Mouse (Mus musculus): ENCODE measurements around the gene Ggact.

Gene Ggact

DNA sequence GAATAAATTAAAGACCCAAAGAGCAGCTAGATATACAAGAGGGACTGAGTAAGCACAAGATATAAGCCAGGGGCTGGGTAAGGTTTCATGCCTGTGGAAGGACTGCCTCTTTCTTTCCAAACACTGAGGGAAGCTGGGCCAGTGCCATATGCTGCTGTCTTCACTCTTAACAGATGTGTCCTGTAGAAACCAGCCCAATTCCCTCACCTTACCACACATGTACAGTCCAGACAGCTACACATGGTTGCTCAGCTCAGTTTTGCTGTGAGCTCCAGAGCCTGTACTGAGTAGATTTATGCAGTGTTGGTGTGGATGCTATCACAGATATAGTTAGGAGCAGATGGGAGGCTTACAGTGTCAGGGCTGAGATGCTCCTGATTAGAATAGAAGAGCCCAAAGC, 12.9 kb downstream of the Ggact start:
- DNase-seq (ENCODE audit: low spot score in 2 of 2), result no peak

DNA sequence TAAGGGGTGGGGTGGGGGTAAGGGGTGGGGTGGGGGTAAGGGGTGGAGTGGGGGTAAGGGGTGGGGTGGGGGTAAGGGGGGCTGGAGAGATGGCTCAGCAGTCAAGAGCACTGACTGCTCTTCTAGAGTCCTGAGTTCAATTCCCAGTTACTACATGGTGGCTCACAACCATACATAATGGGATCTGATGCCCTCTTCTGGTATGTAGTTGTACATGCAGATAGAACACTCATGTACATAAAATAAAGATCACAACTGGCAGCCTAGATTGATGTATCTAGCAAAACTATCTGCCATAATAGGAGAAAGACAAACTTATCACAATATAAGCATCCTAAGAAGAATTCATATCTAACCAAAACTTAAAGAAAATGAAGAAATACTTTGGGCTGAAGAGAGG, 15.0 kb downstream of the Ggact start:
- no peak for DNase-seq (ENCODE audit: low spot score in 2 of 2)

DNA sequence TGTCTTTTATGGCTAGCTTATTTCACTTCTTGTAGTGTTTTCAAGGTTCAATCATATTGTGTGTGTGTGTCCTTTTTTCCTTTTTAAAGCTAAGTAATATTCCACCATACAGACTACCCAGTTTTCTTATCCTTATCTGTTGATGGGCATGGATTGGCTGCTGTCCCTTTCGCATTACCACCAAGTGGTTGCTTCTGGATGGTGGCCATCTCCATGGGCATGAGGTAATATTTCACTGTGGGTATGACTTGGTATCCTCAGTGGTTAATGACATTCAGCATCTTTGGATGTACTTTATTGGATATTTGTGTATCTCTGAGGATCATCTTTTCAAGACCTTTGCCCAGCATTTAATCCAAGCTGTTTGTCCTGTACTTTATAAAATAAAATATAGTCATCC, 17.5 kb downstream of the Ggact start:
- DNase-seq (ENCODE audit: low spot score in 2 of 2), result no peak

DNA sequence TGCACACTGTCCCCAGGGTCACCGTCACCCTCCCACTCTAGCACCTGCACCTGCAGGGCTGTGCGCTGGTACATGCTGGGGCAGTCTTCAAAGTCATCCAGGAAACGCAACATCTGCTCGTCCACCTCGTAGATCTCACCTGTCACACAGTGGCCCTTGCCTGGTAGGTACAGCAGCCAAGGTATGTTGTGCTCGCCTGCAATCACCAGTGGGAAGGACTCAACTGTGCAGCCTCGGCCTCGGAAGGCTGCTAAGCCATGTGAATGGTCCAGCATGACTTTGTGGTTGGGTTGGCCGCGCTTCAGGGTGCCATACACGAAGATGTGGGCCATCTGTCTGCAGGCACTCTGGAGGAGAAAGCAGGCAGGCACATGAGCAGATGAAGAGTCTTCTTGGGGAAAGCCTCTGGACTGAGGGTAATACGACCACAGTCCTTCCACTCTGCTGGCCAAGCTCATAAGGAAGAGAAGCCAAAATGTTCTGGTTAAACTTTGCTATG, 22.0 kb downstream of the Ggact start:
- DNase-seq (ENCODE audit: low spot score in 2 of 2), result no peak

DNA sequence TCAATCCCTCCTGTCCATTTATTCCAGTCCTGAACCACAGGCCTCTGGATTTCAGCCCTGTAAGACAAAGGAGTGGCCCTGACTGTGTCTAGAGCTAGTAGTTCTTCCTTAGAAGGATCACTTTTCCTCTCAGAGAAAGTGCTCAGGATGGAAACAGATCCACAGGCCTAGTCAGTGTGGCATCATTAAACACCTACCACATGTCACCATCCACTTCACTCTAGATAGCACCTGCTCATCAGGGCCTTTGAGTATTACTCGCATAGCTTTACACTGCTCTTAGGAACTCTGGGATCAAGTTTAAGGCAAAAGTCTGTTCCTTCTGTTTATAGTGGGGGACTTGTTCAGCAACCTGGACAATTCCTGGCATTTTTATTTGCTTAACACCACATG, 25.1 kb downstream of the Ggact start:
- no peak for DNase-seq (ENCODE audit: low spot score in 2 of 2)

DNA sequence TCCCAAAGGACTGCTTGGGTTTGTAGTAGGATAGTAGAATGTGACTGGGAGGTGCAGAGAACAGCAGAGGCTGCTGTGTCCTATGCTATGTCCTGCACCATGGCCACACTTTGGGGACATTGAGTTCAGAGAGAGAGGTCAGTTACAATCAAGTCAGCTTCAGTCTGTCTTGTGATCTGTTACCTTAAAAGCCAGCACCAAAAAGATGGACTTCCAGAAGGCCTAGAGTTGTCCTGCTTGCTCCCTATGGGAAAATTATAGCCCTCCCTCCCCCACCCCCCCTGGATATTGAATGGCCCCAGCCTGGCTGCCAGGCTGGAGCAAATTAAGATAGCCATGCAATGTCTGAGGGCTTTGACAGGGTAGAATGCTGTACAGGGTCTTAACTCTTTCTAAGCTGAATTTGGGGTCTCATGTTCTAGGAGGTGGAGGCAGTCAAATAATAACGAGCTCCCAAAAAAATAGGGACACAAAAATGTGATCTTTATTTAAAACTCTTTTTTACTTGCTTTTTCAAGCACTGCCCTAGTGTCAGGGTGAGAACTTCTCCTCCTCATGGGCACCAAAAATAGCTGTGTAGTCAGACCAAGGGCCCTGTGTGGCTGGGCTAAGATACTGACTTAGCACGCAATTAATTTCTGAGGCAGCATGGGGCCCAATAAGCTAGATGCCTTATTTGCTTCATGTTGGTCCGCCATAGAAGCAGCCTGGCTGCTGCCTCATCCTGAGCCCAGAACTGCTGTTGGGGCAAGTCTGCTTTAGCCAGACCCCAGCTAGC, 25.7 kb downstream of the Ggact start:
- no peak for DNase-seq (ENCODE audit: low spot score in 2 of 2)

DNA sequence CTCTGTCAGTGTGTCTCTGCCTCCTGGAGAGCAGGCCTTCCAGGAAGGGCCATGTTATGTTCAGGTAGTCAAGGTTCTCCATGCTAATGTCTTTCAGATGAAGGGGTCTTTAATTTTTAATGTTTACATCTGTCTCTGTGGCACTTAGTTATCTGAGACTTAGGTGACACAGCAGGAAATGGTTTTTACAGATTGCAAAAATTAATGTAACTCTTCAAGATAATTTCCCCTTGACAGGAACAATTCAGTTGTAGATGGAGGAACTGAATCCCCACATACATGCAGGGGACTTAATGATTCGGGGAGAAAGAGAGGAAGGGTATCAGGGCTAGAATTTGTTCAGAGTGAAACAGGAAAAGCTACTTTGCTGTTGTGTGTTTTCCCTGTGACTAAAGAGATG, 26.3 kb downstream of the Ggact start:
- DNase-seq (ENCODE audit: low spot score in 2 of 2), result no peak

DNA sequence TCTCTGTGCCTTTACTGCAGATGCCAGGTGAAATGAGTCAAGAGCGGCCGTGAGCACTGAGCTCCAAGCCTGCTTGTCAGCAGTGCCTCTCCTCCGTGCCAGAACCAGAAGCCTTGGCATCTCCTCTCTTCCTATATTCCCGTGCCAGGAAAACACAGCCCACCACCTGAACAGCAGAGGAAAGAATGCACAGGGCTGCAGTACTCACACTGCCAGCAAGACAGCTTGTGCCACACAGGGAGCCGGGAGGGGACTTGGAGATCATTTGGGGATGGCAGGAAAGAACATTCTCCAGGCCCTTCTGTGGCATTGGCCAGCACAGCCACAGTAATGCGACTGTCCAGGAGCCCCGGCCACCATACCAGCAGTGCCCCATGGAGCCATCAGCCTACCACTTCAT, 27.7 kb downstream of the Ggact start:
- DNase-seq (ENCODE audit: low spot score in 2 of 2), result no peak

DNA sequence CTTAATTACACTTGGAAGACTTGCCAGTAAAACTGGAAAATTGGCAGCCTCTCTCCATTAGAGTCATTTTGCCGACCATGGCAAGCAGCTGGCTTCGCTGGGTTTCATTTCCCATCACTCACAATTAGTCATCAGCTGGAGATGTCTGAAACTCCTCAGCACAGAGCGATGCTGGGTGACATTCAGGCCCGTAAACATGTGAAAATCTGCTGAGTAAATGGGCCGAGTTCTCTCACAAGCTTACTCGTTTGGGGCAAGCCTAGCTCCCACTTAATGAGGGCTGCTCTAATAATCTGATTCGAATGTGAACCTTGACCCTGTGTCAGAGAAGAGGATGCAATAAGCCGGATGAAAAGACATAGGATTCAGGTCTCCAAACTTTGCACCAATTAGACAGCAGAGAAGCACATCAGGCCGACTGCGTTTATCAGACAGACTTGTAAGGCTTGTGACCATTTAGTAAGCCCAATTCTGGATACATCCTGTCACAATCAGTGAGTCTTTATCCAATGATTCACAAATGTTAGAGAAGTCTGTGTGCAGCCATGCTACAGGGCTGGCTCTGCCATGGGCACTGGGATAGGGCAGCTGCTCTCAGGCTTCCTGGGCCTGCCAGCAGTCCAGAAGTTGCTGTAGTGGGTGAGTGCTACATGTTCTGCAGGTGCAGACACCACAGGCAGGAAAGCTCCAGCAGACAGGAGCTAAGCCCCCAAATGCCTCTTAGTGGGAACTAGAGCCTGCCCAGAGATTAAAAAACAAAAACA, 29.6 kb downstream of the Ggact start:
- no peak for DNase-seq (ENCODE audit: low spot score in 2 of 2)

DNA sequence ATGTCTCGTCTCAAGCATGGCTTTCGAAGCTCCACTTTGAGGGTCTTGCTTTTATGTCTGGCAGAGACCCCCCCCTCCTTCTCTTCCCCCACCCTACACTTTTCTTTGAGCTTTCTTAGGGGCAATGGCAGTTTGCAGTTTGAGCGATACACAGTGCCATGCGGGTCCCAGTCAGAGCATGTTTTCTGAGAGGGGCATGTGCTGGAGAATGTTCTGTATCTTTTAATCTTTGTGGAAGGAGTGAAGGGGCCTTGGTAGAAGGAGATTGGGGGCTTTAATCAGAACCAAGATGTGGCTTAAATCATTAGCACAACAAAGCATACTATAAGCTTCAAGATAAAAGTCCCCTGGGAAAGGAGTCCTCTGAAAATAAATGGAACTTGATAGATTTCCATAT, 30.1 kb downstream of the Ggact start:
- no peak for DNase-seq (ENCODE audit: low spot score in 2 of 2)

DNA sequence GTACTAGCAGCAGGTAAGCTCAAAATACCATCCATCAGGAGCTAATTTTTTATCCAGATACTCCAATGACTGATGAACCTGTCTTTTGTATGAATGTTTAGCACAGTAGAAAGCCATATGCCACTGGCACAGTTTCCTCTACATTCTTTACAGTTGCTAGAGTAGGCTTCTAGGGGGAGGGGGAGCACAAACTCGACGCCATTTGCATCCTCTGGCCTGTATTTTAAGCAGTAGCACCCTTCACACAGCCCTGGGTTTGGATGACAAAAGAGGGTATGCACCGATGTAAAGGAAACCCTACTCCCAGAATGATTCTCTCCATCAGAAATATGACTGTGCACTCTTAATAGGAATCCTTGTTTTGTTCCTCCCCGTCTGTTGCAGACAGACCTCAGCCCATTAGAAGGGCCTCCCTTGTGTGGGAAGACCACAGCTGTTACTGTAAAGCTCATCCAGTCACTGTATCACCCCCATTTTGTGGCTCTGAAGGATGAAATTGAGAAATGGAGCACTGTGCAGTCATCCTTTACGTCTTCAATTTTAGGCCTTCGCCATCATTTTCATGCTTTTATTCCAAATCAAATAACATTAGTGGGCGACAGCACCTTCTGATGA, 30.7 kb downstream of the Ggact start:
- DNase-seq (ENCODE audit: low spot score in 2 of 2), result no peak

DNA sequence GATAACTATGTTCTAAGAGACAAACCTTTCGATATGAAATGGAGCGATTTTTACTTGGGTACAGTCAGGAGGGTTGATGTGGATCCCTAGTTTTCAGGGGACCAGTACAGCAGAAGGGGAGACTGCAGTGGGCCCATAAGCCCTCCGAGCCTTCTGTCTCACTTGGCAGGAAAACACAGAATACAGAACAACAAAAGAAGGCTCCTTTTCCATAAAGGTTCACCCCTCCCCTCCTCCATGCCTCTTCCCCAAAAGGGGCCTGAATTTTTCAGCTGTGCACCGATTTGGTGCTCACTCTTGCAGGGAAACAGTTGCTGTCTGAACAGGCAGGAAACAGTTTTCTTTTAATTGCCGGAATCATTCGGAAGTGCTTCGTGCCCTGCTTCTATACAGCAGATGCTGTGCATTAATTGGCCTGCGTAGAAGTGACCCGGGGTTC, 31.3 kb downstream of the Ggact start:
- DNase-seq (ENCODE audit: low spot score in 2 of 2), result no peak

DNA sequence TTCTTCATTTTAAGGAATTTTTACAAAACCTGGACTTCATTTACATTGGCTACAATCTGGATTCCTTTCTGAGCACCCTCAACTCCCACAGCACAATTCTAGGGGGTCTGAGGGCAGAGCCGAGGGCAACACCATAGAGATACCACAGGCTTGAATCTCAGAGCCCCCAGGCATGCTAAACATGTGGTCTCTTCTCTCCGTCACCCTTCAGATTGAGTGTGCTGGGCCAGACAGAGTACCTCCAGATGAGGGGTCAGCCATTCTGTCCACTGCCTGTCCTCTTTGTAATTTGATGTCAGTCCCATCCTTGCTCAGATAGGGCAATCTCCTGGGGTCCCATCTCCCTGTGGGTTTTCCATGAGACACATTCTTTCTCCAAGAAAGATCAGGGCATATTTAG, 31.9 kb downstream of the Ggact start:
- DNase-seq (ENCODE audit: low spot score in 2 of 2), result no peak

DNA sequence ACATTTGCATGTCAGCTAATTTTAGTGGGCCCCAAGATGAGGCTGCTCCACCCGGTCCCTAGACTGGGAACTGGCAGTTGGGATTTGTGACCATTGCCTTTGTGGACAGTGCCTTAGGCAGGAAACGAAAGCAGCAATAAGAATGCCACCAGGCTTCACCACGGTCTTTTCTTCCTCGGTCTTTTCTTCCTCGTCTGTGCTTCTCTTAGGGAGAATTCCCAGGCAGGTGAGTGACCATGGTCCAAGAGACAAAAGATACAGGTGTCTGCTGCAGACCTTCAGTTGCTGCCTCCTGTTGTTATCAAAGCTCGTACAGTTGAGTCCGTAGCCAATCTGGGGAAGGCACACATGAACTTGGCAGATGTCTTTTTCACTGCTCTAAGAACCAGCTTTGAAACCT, 33.3 kb downstream of the Ggact start:
- no peak for DNase-seq (ENCODE audit: low spot score in 2 of 2)

DNA sequence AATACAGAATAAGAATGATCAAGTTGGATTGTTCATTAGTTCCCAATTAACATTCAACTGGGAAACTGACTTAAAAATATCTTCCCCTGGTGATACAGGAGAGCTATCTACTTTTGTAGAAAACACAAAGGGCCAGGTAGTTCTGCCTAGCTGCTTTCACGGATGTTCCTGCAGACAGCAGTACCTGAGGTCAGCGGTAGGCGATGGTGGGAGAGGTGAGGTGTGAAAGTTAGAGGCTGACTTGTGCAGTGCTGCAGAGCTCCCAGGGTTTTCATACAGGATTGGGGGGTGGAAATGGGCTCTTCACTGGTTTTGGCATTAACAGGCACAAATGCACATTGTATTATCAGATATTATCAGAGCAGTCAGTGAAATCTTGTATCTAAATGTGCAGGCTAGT, 35.8 kb downstream of the Ggact start:
- DNase-seq (ENCODE audit: low spot score in 2 of 2), result no peak

DNA sequence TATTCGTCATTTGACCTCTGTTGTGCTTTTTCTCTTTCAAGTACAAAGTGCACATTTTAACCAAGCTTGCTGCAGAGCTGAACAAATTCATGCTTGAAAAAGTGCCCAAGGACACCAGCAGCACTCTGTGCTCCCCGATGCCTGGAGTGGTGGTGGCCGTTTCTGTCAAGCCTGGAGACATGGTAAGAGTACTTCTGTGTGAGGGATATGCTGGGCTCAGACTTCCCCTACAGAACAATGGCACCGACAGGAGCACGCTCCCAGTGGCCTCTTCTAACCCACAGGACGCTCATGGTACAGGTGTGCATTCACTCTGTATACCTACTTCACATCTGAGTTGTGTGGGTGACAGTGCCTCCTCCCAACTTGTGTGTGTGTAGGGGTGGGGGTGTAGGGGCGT, 36.8 kb downstream of the Ggact start:
- no peak for DNase-seq (ENCODE audit: low spot score in 2 of 2)

DNA sequence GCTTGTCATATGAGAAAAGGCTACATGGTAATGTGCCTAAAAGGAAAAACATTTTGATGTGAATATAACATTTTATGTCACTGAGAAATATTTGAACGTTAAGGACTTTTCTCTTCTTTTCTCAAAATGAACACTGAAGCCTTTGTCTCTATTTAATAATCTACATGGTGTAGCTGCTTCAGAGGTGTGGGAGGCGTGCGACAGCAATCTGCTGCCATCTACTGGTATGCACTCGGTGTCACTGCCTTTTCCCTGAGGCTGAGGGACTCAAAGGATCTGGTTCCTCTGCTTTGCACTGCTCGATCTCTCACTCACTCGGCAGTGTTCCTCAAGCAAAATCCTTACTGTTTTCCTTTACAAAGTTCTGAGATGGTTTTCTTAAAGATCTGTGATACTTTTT, 37.4 kb downstream of the Ggact start:
- DNase-seq (ENCODE audit: low spot score in 2 of 2), result peak; percentile 38 to 68

DNA sequence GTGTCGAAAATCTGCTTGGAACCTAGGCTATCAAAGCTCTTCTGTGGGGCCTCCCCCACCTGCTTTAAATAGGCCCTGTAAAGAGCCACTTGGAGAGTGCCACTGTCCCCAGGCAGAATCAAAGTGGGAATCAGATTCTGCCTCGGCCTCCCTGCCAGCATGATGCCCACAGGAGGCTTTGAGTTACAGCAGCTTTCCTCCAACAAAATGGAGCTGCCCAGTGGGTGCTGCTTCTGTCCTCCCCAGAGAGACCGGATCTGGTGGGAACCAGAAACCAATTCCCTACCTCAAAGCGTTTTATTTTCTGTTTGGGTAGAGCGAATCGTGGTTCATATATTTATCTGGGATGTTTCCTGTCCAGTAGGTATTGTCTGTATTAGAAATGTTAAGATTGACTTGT, 37.9 kb downstream of the Ggact start:
- DNase-seq (ENCODE audit: low spot score in 2 of 2), result no peak

DNA sequence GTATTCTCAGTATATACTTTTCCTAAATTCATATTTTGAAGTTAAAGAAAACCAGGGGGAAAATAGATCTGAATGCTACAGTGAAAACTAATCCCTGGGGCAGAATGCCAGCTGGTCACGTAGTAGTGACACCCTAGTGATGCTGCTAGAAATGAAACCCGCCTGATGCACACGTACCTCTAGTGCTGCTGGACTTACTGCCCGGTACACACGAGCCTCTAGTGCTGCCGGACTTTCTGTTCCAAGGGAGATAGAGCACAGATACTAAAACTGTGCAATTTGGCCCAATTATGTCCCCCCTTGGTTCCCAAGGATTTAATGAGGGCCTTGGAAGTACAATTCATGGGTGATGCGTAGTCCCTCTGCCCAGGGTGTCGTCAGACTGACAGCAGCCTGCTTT, 38.5 kb downstream of the Ggact start:
- DNase-seq (ENCODE audit: low spot score in 2 of 2), result no peak

DNA sequence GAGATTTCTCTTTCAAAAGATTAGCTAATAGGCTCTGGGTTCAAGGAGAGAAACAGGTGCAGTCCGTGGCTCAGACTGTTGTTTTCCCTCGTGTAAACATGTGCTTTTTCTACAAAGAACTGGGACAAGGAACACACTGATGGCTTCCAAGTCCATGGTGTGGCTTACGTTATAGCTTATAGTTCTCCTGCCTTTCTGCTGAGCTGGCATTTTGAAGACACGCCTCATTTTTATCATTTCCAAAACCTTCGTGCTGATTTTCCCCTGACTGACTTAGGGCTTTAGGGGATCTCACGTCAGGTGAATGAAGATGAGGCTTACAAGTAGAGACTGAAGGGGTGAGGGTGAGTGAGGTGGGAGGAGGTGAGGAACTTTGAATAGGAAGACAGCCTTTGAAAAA, 40.9 kb downstream of the Ggact start:
- no peak for DNase-seq (ENCODE audit: low spot score in 2 of 2)

DNA sequence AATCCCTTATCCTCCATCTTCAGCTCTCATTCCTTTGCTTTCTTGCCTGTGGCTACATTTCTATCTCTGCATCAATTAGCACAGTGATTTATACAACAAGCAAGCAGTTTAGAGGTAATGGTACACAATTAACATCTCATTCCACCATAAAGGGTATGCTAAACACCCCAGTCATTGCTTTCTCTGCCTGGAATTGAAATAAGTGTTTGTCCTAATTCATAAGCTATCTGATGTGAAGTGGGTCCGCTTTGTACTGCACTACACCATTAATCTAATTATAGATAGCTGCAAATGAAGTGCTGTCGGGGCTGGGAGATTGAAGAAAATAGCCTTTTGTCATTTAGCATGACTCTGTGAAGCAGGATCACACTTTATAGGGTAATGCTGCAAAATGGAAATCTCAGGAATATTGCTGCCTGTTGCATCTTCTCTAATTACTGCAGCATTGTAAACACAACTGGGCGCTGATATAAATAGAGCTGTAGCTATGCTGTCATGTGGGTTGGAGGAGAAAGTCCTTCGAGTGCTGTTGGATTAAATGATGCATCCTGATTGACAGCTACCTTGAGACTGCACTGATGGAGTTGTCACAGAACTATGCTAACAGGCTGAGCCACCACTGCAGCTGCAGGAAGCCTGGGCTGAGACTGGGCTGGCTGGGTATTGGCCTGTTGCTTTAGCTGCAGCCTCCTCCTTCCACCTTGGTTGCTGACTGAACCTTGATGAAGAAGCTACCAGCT, 41.5 kb downstream of the Ggact start:
- no peak for DNase-seq (ENCODE audit: low spot score in 2 of 2)

DNA sequence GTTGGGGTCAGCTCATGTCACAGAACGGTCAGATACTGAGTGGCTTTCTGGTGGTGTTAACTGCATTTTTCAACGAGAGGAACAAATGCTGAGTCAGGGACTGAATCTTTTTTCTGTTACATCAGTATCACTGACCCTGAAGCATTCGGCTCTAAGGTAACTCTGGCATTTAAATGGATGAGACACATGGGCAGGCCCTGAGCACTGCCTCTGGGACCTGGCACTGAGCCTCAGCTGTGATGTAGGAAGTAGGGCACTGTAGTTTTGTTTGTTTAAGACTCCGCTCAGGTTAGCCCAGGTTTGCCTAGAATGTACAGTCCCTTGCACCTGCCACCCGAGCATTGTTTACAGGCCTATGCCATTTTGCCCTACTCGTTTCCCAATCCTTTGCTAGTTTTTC, 43.7 kb downstream of the Ggact start:
- DNase-seq (ENCODE audit: low spot score in 2 of 2), result no peak
